Mouse (Mus musculus): ENCODE measurements around the gene Abcd4.

The Abcd4 gene

GRCm38 (mm10) chr12:84571466-84572340, 45.5 kb downstream of the Abcd4 start:
- DNase-seq = peak in 1 of 2 experiments; percentile 31

- peak; percentile 24 to 36 for DNase-seq
Measured at GRCm38 (mm10) chr12:84570694-84571415, 46.4 kb downstream of the Abcd4 start.

- peak in 1 of 2 experiments; percentile 11 for DNase-seq
Measured at GRCm38 (mm10) chr12:84569976-84570693, 47.1 kb downstream of the Abcd4 start.

- DNase-seq = peak in 1 of 2 experiments; percentile 11
Measured at GRCm38 (mm10) chr12:84569336-84569970, 47.8 kb downstream of the Abcd4 start, which contains the start of gene Vsx2. Gene Vsx2 (plus strand): TSS chr12:84569762.

- DNase-seq = no peak
Measured at GRCm38 (mm10) chr12:84567576-84567975, 49.6 kb downstream of the Abcd4 start.

- no peak for DNase-seq
Measured at GRCm38 (mm10) chr12:84562558-84562957, 54.7 kb downstream of the Abcd4 start.

GRCm38 (mm10) chr12:84555218-84555617, 62.0 kb downstream of the Abcd4 start:
- no peak for DNase-seq
